Mouse (Mus musculus) spleen, adult 18-20 months (tissue): ENCODE measurements around the gene Bace1.
A peak's percentile ranks its signal among the peaks of the same experiment; 100 is the strongest.
"Not testable (repeated sequence)": the region's sequence is repeated elsewhere in the genome, so short reads cannot be mapped to it uniquely, and the experiment has no call there.

Source experiments
- DNase-seq, 2 experiments: peaks; one replicate each; pipeline ENCODE4 v3.0.0; 2022; ENCODE audit warnings: mixed read lengths in 2 of 2

Bace1 gene

DNA sequence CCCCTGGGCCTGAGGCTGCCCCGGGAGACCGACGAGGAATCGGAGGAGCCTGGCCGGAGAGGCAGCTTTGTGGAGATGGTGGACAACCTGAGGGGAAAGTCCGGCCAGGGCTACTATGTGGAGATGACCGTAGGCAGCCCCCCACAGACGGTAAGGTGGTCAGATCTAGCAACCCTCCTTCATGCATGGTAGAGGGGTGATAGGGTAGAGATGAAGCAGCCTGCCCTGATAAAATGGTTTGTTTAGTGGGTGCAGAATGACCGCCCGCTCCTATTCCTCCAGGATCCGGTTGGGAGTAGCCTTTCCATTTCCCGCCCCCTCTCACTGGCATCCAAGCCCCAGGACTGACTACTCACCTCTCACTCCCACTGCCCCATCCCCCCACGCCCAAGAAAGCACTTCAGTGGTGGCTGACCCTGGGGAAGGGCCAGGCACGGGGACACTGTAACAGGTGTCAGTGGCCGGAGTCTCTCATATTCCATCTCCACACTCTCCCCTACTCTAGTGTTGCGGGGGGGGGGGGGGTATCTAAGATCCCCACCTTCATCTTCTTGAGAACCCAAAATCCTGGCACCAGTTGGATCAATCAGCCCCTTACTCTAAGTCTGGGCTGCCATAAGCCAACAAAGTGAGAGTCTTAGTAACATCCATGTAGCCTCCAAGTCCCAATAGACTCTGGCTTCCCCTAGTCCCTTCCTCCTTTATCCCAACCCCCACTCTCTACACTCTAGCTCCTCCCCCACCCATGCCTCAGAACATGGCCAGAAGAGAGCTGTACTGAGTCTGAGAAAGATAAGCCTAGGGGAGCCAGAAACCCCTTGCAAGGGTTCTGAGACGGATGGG lies 980 bp downstream of the Bace1 start:
- DNase-seq: no peak

- no peak for DNase-seq
Measured at GRCm38 (mm10) chr9:45839982-45840300, 1.6 kb downstream of the Bace1 start.

GRCm38 (mm10) chr9:45840331-45840730 lies 2.0 kb downstream of the Bace1 start:
- no peak for DNase-seq

DNA sequence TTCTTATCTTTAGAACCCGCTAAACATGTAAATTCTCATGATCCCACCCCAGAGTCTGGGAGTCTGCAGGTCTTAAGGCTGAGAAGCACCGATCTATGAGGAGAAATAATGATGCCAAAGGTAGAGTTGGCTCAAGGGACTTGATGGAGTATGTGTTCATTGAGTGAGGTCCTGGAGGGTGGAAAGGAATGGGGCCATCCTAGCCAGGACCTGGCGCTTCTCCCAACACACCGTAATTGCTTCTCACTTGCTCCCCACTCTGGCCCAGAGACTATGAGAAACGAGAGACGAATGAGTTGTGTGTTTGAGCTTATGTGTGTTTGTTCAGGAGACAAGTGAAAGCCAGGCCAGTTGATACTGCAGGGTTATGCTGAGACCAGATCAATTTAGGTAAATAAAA lies 3.1 kb downstream of the Bace1 start:
- no peak for DNase-seq

GRCm38 (mm10) chr9:45843007-45843406 lies 4.6 kb downstream of the Bace1 start:
- DNase-seq: no peak

- DNase-seq: no peak
Measured at GRCm38 (mm10) chr9:45843780-45844179, 5.4 kb downstream of the Bace1 start.

DNA sequence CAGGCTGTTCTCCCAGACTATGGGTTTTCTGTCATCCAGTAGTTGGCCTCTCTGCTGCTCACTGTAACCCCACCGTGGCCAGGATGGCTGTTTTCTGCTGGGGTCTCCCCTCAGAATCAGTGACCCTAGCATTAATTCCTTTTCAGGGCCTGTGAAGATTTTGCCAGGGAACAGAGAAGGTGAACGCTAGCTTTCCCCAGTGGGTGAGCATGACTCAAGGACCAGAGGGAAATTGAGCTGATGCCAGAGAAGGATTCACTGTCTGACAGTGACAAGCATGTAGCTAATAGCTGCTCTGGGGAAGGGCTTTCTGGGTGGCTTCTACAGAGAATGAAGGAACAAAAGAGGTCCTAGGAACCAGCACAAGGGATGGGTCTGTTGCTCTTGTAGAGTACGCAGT lies 7.2 kb downstream of the Bace1 start:
- DNase-seq: no peak

GRCm38 (mm10) chr9:45846176-45846575 lies 7.8 kb downstream of the Bace1 start:
- not testable (repeated sequence) for DNase-seq

GRCm38 (mm10) chr9:45846891-45847460 lies 8.6 kb downstream of the Bace1 start:
- DNase-seq: no peak

- DNase-seq: no peak
Measured at GRCm38 (mm10) chr9:45849528-45850408, 11.4 kb downstream of the Bace1 start.

DNA sequence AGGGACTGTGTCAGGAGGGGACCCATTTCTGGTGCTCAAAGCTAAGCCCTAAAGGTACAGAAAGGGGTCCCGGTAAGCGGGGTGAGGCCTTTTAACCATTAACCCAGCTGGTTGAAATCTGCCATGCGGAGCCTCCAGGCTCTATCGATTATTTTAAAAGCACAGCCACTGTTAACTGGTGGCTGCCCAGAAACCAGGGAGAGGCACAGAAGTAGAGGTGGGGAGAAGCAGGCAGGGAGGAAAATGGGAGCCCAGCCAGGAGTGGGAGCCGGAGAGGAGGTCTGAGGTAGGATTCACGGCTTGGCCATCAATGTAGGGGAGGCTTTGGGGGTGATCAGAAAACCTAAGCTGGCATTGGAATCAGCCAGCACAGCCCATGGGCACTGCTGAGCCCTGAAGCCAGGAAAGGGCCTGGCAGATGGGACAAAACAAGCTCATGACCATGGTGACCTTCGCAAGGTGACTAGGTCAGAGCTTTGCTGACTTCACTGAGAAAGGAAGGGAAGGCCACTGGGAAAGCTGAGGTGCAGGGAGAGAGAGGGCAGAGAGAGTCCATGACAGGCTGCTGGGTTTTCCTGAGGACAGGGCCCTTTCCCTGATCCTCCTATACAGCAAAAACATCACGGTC lies 12.3 kb downstream of the Bace1 start:
- no peak for DNase-seq

GRCm38 (mm10) chr9:45851330-45851729 lies 12.9 kb downstream of the Bace1 start:
- no peak for DNase-seq

- DNase-seq: no peak
Measured at GRCm38 (mm10) chr9:45851776-45852175, 13.4 kb downstream of the Bace1 start.

GRCm38 (mm10) chr9:45853695-45854094 lies 15.3 kb downstream of the Bace1 start:
- DNase-seq: no peak

DNA sequence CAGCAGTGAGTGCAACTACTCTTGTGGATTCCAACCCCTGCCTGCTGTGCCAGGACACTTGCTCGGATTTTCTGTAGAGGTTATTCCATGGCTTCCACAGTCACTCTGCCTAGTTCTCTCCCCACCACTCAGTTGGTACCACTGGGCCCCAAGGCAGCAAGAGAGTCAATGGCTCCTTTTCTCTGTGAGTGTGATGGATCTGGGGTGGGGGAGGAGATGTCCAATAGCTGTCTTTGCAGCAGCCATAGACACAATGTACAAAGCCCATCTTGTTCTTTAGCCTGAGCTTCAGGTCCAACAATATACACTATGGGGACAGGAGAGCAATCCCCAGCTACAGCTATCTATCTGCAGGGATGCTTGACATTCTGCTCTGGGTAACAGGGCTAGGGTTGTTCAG lies 15.8 kb downstream of the Bace1 start:
- no peak for DNase-seq

DNA sequence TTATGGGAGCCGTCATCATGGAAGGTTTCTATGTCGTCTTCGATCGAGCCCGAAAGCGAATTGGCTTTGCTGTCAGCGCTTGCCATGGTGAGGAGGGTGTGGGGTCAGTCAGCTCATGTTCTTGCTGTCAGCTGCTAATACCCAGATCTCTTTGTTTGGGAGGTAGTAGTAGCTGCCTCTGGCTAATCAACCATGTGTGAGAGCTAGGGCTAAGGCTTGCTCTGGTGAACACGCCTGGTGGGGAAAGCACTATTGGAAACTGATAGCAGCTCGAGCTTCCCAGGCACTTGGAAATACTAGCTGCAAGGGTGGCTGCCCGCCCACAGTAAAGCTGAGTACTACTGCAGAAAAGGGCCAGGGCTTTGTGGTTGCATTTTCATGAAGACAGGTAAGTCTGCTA lies 21.0 kb downstream of the Bace1 start:
- DNase-seq: no peak

GRCm38 (mm10) chr9:45861813-45862212 lies 23.4 kb downstream of the Bace1 start:
- no peak for DNase-seq

DNA sequence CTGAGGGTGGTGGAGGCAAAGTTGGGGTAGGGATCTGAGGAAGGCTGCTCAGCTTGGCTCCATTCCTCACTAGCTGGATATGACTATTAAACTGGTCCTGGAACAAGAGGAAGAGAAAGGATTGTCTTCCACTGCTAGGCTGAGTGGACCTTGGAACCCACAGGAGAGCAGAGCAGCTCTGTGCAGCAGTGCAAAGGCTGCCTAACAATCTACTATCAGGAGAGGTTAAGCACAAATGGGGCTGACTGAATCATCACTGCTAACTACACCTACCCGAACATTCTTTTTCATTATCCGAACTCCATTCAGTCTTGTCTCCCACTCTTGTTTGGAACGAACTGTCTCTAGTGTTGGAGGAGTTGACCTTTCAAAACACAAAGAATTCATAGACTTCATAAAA lies 30.8 kb downstream of the Bace1 start:
- DNase-seq: no peak

DNA sequence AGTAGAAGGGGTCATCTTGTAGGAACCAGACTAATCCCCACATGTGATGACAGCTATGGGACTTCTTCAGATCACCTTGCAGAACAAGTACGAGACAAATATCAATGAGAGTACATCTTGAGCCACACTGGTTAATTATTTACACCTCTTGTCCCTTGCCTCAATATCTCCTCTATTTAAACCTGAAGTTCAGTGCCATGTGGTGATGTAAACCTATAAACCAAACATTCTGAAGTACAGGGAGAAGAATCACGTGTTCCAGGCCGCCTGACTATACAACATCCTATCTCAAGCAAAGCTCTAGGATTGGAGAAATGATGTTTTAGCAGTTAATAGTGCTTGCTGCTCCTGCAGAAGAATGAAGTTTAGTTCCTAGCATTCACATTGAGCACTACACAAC lies 31.9 kb downstream of the Bace1 start:
- DNase-seq: no peak

DNA sequence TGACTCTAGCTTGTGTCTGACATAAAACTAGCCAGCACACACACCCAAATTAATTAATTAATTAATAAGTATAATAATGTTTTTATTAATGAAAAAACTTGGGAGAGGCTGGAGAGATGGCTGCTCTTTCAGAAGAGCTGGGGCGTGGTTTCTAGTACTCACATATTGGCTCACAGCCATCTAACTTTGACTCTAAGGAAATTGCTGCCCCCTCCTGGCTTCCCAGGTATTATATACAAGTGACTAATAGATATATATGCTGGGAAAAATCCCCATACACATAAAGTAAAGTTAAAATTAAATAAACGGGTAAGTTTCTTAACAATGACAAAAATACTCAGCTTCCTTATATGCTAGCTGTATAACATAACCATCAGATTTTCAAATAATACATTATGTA lies 39.5 kb downstream of the Bace1 start:
- DNase-seq: peak in 1 of 2 experiments; percentile 18

DNA sequence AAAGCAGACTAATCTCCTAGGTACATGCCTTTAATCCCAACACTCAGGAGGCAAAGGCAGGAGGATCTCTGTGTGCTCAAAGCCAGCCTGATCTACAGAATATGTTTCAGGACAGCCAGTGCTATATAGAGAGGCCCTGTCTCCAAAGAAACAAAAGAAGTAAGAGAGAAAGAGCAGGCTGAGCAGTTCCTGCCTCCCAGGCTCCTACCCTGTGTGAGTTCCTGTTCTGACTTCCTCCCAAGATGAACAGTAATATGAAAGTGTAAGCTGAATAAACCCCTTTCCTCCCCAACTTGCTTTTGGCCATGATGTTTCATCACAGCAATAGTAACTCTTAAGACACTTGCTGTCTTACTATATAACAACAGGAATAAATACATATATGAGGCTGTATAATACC lies 55.3 kb downstream of the Bace1 start:
- DNase-seq: no peak

DNA sequence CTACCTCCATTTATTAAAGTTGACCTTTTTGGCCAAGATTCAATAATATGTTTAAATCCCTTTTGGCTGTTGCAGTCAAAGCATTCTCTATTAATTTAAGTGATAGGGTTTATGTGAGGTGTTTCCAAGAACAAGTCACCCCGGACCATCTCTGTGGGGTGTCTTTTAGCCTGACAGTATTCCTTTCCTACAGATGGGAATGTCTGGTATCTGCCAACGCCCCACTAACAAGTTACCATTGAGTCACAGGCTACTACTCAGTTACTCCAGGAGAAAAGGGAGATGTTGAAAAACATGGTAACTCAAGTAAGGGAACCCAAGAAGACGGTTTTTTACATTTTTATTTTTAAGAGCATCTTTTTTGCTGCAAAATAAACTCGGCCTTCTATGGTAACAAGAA lies 66.8 kb downstream of the Bace1 start:
- DNase-seq: no peak

DNA sequence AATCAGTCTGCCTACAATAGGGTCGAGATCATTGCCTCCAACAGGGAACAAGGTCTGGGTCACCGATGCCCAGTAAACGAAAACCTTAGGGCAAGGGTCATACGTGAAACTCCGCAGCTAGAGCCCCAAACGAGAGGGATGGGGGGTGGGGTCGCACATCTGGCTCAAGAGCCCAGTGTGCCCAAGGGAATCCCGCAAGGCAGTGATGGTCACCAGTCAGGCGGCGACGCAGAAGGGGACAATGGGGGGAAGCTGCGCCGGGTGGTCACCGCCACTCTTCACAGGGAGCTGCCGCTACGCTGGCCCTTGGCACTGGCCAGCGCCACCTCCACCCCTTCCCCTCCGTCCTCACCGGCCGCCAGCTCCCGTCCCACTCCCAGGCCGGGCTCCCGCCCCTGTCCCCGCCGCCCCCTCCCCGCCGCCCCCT lies 67.4 kb downstream of the Bace1 start:
- DNase-seq: no peak
